In genomic region chr10:80972071-80972987, GRCm38 (mm10) we compare ENCODE assay signal across 8 mouse cellular contexts. TPM values are rescaled to one million over a fixed set of nuclear protein-coding genes. Genes with fewer than 3 reads are reported as not detected.
DNase-seq lines count a peak whose midpoint lies in the region; ATAC-seq and TF ChIP-seq lines count a peak whose summit lies in the region.

No protein-coding gene starts in this region.

- H3K4me1 ChIP-seq in embryonic facial prominence, embryonic 15.5 days, result peaks cover 12% of the 10 kb centered on the region
- peaks cover 28% of the 10 kb centered on the region for H3K4me1 ChIP-seq in kidney, embryonic 16.5 days (ENCODE audit: insufficient read depth, low read length)

- H3K27me3 ChIP-seq in embryonic facial prominence, embryonic 15.5 days, result no peaks in the 10 kb centered on the region
- H3K27me3 ChIP-seq in kidney, embryonic 16.5 days (ENCODE audit: insufficient read depth, low read length), result no peaks in the 10 kb centered on the region

- H3K9ac ChIP-seq in embryonic facial prominence, embryonic 15.5 days, result no peak overlapping the region
- peak overlapping the region; percentile 3 for H3K9ac ChIP-seq in kidney, embryonic 16.5 days (replicated peaks; ENCODE audit: low read length)

- peak; percentile 51 to 52 for DNase-seq in layer of hippocampus, postnatal 10 days (ENCODE audit: low spot score in 2 of 2)
- DNase-seq in layer of hippocampus, postnatal 25 days (ENCODE audit: extremely low spot score in 1 of 2, low spot score in 1 of 2), result no peak
- DNase-seq in adrenal gland, postnatal 10 days, result peak; percentile 80
- DNase-seq in thymus, postnatal 10 days (ENCODE audit: low spot score in 2 of 2), result no peak
- DNase-seq in layer of hippocampus, adult 2 months (ENCODE audit: low spot score in 2 of 2), result no peak
- DNase-seq in left cerebral cortex, adult 11 months (ENCODE audit: low spot score), result no peak

- H3K36me3 ChIP-seq in embryonic facial prominence, embryonic 15.5 days, result no peaks in the 10 kb centered on the region
- H3K36me3 ChIP-seq in kidney, embryonic 16.5 days (ENCODE audit: insufficient read depth, low read length), result no peaks in the 10 kb centered on the region

- peak; percentile 5; the same call in 1 of the 2 replicates for ATAC-seq in embryonic facial prominence, embryonic 15.5 days (ENCODE audit: insufficient number of reproducible peaks, low FRiP score, low TSS enrichment, low read depth)
- ATAC-seq in kidney, embryonic 16.5 days (ENCODE audit: low FRiP score, low TSS enrichment), result no peak

- H3K4me3 ChIP-seq in embryonic facial prominence, embryonic 15.5 days (replicated peaks), result no peak overlapping the region
- H3K4me3 ChIP-seq in kidney, embryonic 16.5 days (ENCODE audit: low read length), result no peak overlapping the region
- no peak overlapping the region for H3K4me3 ChIP-seq in layer of hippocampus, adult 2 months

- no peak for TF ChIP-seq CTCF in layer of hippocampus, adult 2 months (conservative IDR thresholded peaks at IDR 0.05)

- no peak overlapping the region for H3K4me2 ChIP-seq in embryonic facial prominence, embryonic 15.5 days (replicated peaks)
- H3K4me2 ChIP-seq in kidney, embryonic 16.5 days (replicated peaks; ENCODE audit: low read depth, low read length), result no peak overlapping the region

- H3K9me3 ChIP-seq in embryonic facial prominence, embryonic 15.5 days (replicated peaks), result no peaks in the 10 kb centered on the region
- H3K9me3 ChIP-seq in kidney, embryonic 16.5 days (ENCODE audit: low read length), result 0 out of 2 replicates have a peak, but pooled peaks cover 6% of the 10 kb centered on the region

- H3K27ac ChIP-seq in embryonic facial prominence, embryonic 15.5 days (replicated peaks), result peak overlapping the region; percentile 24; the same call in 1 of the 2 replicates
- H3K27ac ChIP-seq in kidney, embryonic 16.5 days (ENCODE audit: low read length), result peak overlapping the region; percentile 31
- H3K27ac ChIP-seq in layer of hippocampus, adult 2 months, result no peak overlapping the region; the same call in 1 of the 2 replicates

- WGBS in embryonic facial prominence, embryonic 15.5 days, result 40% methylated on average over 11 of the region's 11 CpGs
- 37% methylated on average over 11 of the region's 11 CpGs for WGBS in kidney, embryonic 16.5 days

RNA-seq across cellular contexts. Expression of gene Gng7, which starts 42.4 kb away (rescaled TPM):
- 100 to 1,000 TPM; 145 to 156 TPM for total RNA-seq in layer of hippocampus, postnatal 10 days (2021)
- 100 to 1,000 TPM; 180 to 184 TPM for total RNA-seq in layer of hippocampus, postnatal 25 days (2021)
- 1 to 10 TPM; 5.4 to 6.4 TPM for total RNA-seq in adrenal gland, postnatal 10 days (2021)
- 11.2 and 12.3 TPM in 2 replicates for polyA plus RNA-seq in embryonic facial prominence, embryonic 15.5 days (2015; fragmentation: Nextera tagmentation; extraction: Ambion mirVana)
- 6.6 and 6.7 TPM in 2 replicates for polyA plus RNA-seq in kidney, embryonic 16.5 days (2015; fragmentation: Nextera tagmentation; extraction: Ambion mirVana)
- total RNA-seq in layer of hippocampus, adult 2 months (2021), result 100 to 1,000 TPM; 161 to 176 TPM

RNA-seq across cellular contexts. Expression of gene Gadd45b, which starts 42.5 kb away (rescaled TPM):
- total RNA-seq in layer of hippocampus, postnatal 10 days (2021), result 10 to 100 TPM; 12.1 to 14.4 TPM
- total RNA-seq in layer of hippocampus, postnatal 25 days (2021), result 10 to 100 TPM; 15.0 to 16.7 TPM
- 10 to 100 TPM; 11.7 to 44.5 TPM for total RNA-seq in adrenal gland, postnatal 10 days (2021)
- 43.7 and 46.6 TPM in 2 replicates for polyA plus RNA-seq in embryonic facial prominence, embryonic 15.5 days (2015; fragmentation: Nextera tagmentation; extraction: Ambion mirVana)
- 22.3 and 24.1 TPM in 2 replicates for polyA plus RNA-seq in kidney, embryonic 16.5 days (2015; fragmentation: Nextera tagmentation; extraction: Ambion mirVana)
- total RNA-seq in layer of hippocampus, adult 2 months (2021), result 10 to 100 TPM; 17.0 to 17.5 TPM

RNA-seq across cellular contexts. Expression of gene Diras1, which starts 53.1 kb away (rescaled TPM):
- 100 to 1,000 TPM in 1 of 2 experiments, 10 to 100 TPM in 1; 92.4 to 110 TPM for total RNA-seq in layer of hippocampus, postnatal 10 days (2021)
- total RNA-seq in layer of hippocampus, postnatal 25 days (2021), result 100 to 1,000 TPM in 1 of 2 experiments, 10 to 100 TPM in 1; 98.7 to 103 TPM
- 1 to 10 TPM; 2.8 to 3.4 TPM for total RNA-seq in adrenal gland, postnatal 10 days (2021)
- 1.4 and 1.9 TPM in 2 replicates for polyA plus RNA-seq in embryonic facial prominence, embryonic 15.5 days (2015; fragmentation: Nextera tagmentation; extraction: Ambion mirVana)
- polyA plus RNA-seq in kidney, embryonic 16.5 days (2015; fragmentation: Nextera tagmentation; extraction: Ambion mirVana), result 0.11 and 0.41 TPM in 2 replicates
- total RNA-seq in layer of hippocampus, adult 2 months (2021), result 100 to 1,000 TPM in 1 of 2 experiments, 10 to 100 TPM in 1; 95.2 to 100 TPM

RNA-seq across cellular contexts. Expression of gene Lmnb2, which starts 54.3 kb away (rescaled TPM):
- total RNA-seq in layer of hippocampus, postnatal 10 days (2021), result 10 to 100 TPM; 23.1 to 26.2 TPM
- total RNA-seq in layer of hippocampus, postnatal 25 days (2021), result 10 to 100 TPM; 17.5 to 19.6 TPM
- 10 to 100 TPM; 14.5 to 16.5 TPM for total RNA-seq in adrenal gland, postnatal 10 days (2021)
- polyA plus RNA-seq in embryonic facial prominence, embryonic 15.5 days (2015; fragmentation: Nextera tagmentation; extraction: Ambion mirVana), result 56.7 and 60.1 TPM in 2 replicates
- 61.8 and 62.4 TPM in 2 replicates for polyA plus RNA-seq in kidney, embryonic 16.5 days (2015; fragmentation: Nextera tagmentation; extraction: Ambion mirVana)
- total RNA-seq in layer of hippocampus, adult 2 months (2021), result 10 to 100 TPM; 20.8 to 21.9 TPM

Comparison
In these comparisons a context has a peak if more than half of its experiments do, and no peak if none do; other contexts are left out.
1. DNase-seq: peak in layer of hippocampus, postnatal 10 days (2 of 2) and adrenal gland, postnatal 10 days (single experiment); none in layer of hippocampus, postnatal 25 days (0 of 2), thymus, postnatal 10 days (0 of 2), layer of hippocampus, adult 2 months (0 of 2) and left cerebral cortex, adult 11 months (single experiment).
2. RNA of gene Gng7, which starts 42.4 kb away (total RNA-seq): 180 to 184 TPM in layer of hippocampus, postnatal 25 days, 161 to 176 TPM in layer of hippocampus, adult 2 months and 145 to 156 TPM in layer of hippocampus, postnatal 10 days; 5.4 to 6.4 TPM in adrenal gland, postnatal 10 days; every median in the first group is over 10 times any median in the second.
3. RNA of gene Diras1, which starts 53.1 kb away (total RNA-seq): 92.4 to 110 TPM in layer of hippocampus, postnatal 10 days, 98.7 to 103 TPM in layer of hippocampus, postnatal 25 days and 95.2 to 100 TPM in layer of hippocampus, adult 2 months; 2.8 to 3.4 TPM in adrenal gland, postnatal 10 days; every median in the first group is over 10 times any median in the second.